Mouse (Mus musculus): ENCODE measurements around the gene Agbl4. TPM values are rescaled to one million over a fixed set of nuclear protein-coding genes. Genes with fewer than 3 reads are reported as not detected.

The Agbl4 gene
- polyA plus RNA-seq, 1 experiment from 2014 or later, result 3.4 TPM

GRCm38 (mm10) chr4:111517063-111517792, 1119.8 kb downstream of the Agbl4 start:
- ATAC-seq (ENCODE audit: low read depth), result peak; percentile 58; the same call in 1 of the 2 replicates
- no peaks in the 10 kb centered on the region for H3K36me3 ChIP-seq (ENCODE audit: control insufficient read depth, insufficient read depth, low read length)
- 0 out of 2 replicates have a peak, but pooled peaks cover 5% of the 10 kb centered on the region for H3K4me1 ChIP-seq (ENCODE audit: control insufficient read depth, insufficient read depth, low read length)
- no peak overlapping the region for H3K4me3 ChIP-seq (ENCODE audit: low read depth, low read length)
- WGBS, result 26% methylated on average over 4 of the region's 4 CpGs
- H3K27me3 ChIP-seq (ENCODE audit: control insufficient read depth, insufficient read depth, low read length), result no peaks in the 10 kb centered on the region
- H3K9me3 ChIP-seq (ENCODE audit: control insufficient read depth, low read length), result no peaks in the 10 kb centered on the region
- H3K9ac ChIP-seq (replicated peaks; ENCODE audit: low read depth, low read length), result no peak overlapping the region
- H3K4me2 ChIP-seq (ENCODE audit: low read depth, low read length), result no peak overlapping the region
- H3K27ac ChIP-seq (ENCODE audit: low read depth, low read length), result no peak overlapping the region

- Histone ChIP-seq H3K9me3 (ENCODE audit: control insufficient read depth, low read length) (no peaks in the 10 kb centered on the region), H3K4me3 (ENCODE audit: low read depth, low read length) (no peak overlapping the region), H3K4me2 (ENCODE audit: low read depth, low read length) (no peak overlapping the region), H3K9ac (replicated peaks; ENCODE audit: low read depth, low read length) (no peak overlapping the region), H3K27ac (ENCODE audit: low read depth, low read length) (no peak overlapping the region), H3K36me3 (ENCODE audit: control insufficient read depth, insufficient read depth, low read length) (no peaks in the 10 kb centered on the region), H3K27me3 (ENCODE audit: control insufficient read depth, insufficient read depth, low read length) (no peaks in the 10 kb centered on the region), H3K4me1 (ENCODE audit: control insufficient read depth, insufficient read depth, low read length) (0 out of 2 replicates have a peak, but pooled peaks cover 5% of the 10 kb centered on the region)
- 88% methylated on average over 4 of the region's 4 CpGs for WGBS
- no peak for ATAC-seq (ENCODE audit: low read depth)
These were observed 1120.7 kb downstream of the Agbl4 start for GRCm38 (mm10) chr4:111518191-111518590.

- H3K36me3 ChIP-seq (ENCODE audit: control insufficient read depth, insufficient read depth, low read length), result no peaks in the 10 kb centered on the region
- ATAC-seq (ENCODE audit: low read depth), result no peak
- H3K9me3 ChIP-seq (ENCODE audit: control insufficient read depth, low read length), result no peaks in the 10 kb centered on the region
- H3K4me2 ChIP-seq (ENCODE audit: low read depth, low read length), result no peak overlapping the region
- no peak overlapping the region for H3K4me3 ChIP-seq (ENCODE audit: low read depth, low read length)
- no peak overlapping the region for H3K9ac ChIP-seq (replicated peaks; ENCODE audit: low read depth, low read length)
- WGBS, result 75% methylated on average over 3 of the region's 3 CpGs
- H3K27me3 ChIP-seq (ENCODE audit: control insufficient read depth, insufficient read depth, low read length), result no peaks in the 10 kb centered on the region
- H3K4me1 ChIP-seq (ENCODE audit: control insufficient read depth, insufficient read depth, low read length), result 0 out of 2 replicates have a peak, but pooled peaks cover 5% of the 10 kb centered on the region
- no peak overlapping the region for H3K27ac ChIP-seq (ENCODE audit: low read depth, low read length)
These were observed 1121.8 kb downstream of the Agbl4 start for GRCm38 (mm10) chr4:111519267-111519666.

GRCm38 (mm10) chr4:111520006-111520405, 1122.5 kb downstream of the Agbl4 start:
- WGBS, result 93% methylated on average over 2 of the region's 2 CpGs
- no peak for ATAC-seq (ENCODE audit: low read depth)
- H3K27me3 ChIP-seq (ENCODE audit: control insufficient read depth, insufficient read depth, low read length), result no peaks in the 10 kb centered on the region
- no peak overlapping the region for H3K4me2 ChIP-seq (ENCODE audit: low read depth, low read length)
- H3K9me3 ChIP-seq (ENCODE audit: control insufficient read depth, low read length), result no peaks in the 10 kb centered on the region
- no peak overlapping the region for H3K4me3 ChIP-seq (ENCODE audit: low read depth, low read length)
- no peak overlapping the region for H3K9ac ChIP-seq (replicated peaks; ENCODE audit: low read depth, low read length)
- no peaks in the 10 kb centered on the region for H3K36me3 ChIP-seq (ENCODE audit: control insufficient read depth, insufficient read depth, low read length)
- no peak overlapping the region for H3K27ac ChIP-seq (ENCODE audit: low read depth, low read length)
- H3K4me1 ChIP-seq (ENCODE audit: control insufficient read depth, insufficient read depth, low read length), result 0 out of 2 replicates have a peak, but pooled peaks cover 5% of the 10 kb centered on the region

- ATAC-seq (ENCODE audit: low read depth), result peak; percentile 60; the same call in 1 of the 2 replicates
- WGBS, result 26% methylated on average over 2 of the region's 2 CpGs
These were observed 1125.5 kb downstream of the Agbl4 start for GRCm38 (mm10) chr4:111522974-111523373.

GRCm38 (mm10) chr4:111528961-111529360, 1131.5 kb downstream of the Agbl4 start:
- WGBS, result 89% methylated on average over 6 of the region's 6 CpGs
- Histone ChIP-seq H3K27ac (ENCODE audit: low read depth, low read length) (no peak overlapping the region), H3K4me2 (ENCODE audit: low read depth, low read length) (no peak overlapping the region), H3K4me1 (ENCODE audit: control insufficient read depth, insufficient read depth, low read length) (no peaks in the 10 kb centered on the region), H3K9me3 (ENCODE audit: control insufficient read depth, low read length) (no peaks in the 10 kb centered on the region), H3K4me3 (ENCODE audit: low read depth, low read length) (no peak overlapping the region), H3K36me3 (ENCODE audit: control insufficient read depth, insufficient read depth, low read length) (no peaks in the 10 kb centered on the region), H3K27me3 (ENCODE audit: control insufficient read depth, insufficient read depth, low read length) (no peaks in the 10 kb centered on the region), H3K9ac (replicated peaks; ENCODE audit: low read depth, low read length) (no peak overlapping the region)
- ATAC-seq (ENCODE audit: low read depth), result no peak

More at GRCm38 (mm10) chr4:111522974-111523373, 1125.5 kb downstream of the Agbl4 start:
- Histone ChIP-seq H3K4me1 (ENCODE audit: control insufficient read depth, insufficient read depth, low read length) (no peaks in the 10 kb centered on the region), H3K4me2 (ENCODE audit: low read depth, low read length) (no peak overlapping the region), H3K36me3 (ENCODE audit: control insufficient read depth, insufficient read depth, low read length) (no peaks in the 10 kb centered on the region), H3K9ac (replicated peaks; ENCODE audit: low read depth, low read length) (no peak overlapping the region), H3K27ac (ENCODE audit: low read depth, low read length) (no peak overlapping the region; the same call in 1 of the 2 replicates), H3K4me3 (ENCODE audit: low read depth, low read length) (no peak overlapping the region), H3K9me3 (ENCODE audit: control insufficient read depth, low read length) (no peaks in the 10 kb centered on the region), H3K27me3 (ENCODE audit: control insufficient read depth, insufficient read depth, low read length) (no peaks in the 10 kb centered on the region)

- H3K36me3 ChIP-seq (ENCODE audit: control insufficient read depth, insufficient read depth, low read length), result no peaks in the 10 kb centered on the region
- ATAC-seq (ENCODE audit: low read depth), result no peak
- no peak overlapping the region for H3K27ac ChIP-seq (ENCODE audit: low read depth, low read length)
- H3K4me2 ChIP-seq (ENCODE audit: low read depth, low read length), result no peak overlapping the region
- no peaks in the 10 kb centered on the region for H3K27me3 ChIP-seq (ENCODE audit: control insufficient read depth, insufficient read depth, low read length)
- H3K4me3 ChIP-seq (ENCODE audit: low read depth, low read length), result no peak overlapping the region
- no peaks in the 10 kb centered on the region for H3K4me1 ChIP-seq (ENCODE audit: control insufficient read depth, insufficient read depth, low read length)
- H3K9ac ChIP-seq (replicated peaks; ENCODE audit: low read depth, low read length), result no peak overlapping the region
- WGBS, result 85% methylated on average over 4 of the region's 4 CpGs
- no peaks in the 10 kb centered on the region for H3K9me3 ChIP-seq (ENCODE audit: control insufficient read depth, low read length)
These were observed 1132.5 kb downstream of the Agbl4 start for GRCm38 (mm10) chr4:111529996-111530395.

GRCm38 (mm10) chr4:111530537-111530936, 1133.1 kb downstream of the Agbl4 start:
- Histone ChIP-seq H3K27me3 (ENCODE audit: control insufficient read depth, insufficient read depth, low read length) (no peaks in the 10 kb centered on the region), H3K4me3 (ENCODE audit: low read depth, low read length) (no peak overlapping the region), H3K4me1 (ENCODE audit: control insufficient read depth, insufficient read depth, low read length) (no peaks in the 10 kb centered on the region), H3K9me3 (ENCODE audit: control insufficient read depth, low read length) (no peaks in the 10 kb centered on the region), H3K27ac (ENCODE audit: low read depth, low read length) (no peak overlapping the region), H3K36me3 (ENCODE audit: control insufficient read depth, insufficient read depth, low read length) (no peaks in the 10 kb centered on the region), H3K4me2 (ENCODE audit: low read depth, low read length) (no peak overlapping the region), H3K9ac (replicated peaks; ENCODE audit: low read depth, low read length) (no peak overlapping the region)
- 89% methylated on average over 2 of the region's 2 CpGs for WGBS
- ATAC-seq (ENCODE audit: low read depth), result no peak

GRCm38 (mm10) chr4:111544684-111545083, 1147.2 kb downstream of the Agbl4 start:
- Histone ChIP-seq H3K36me3 (ENCODE audit: control insufficient read depth, insufficient read depth, low read length) (no peaks in the 10 kb centered on the region), H3K9me3 (ENCODE audit: control insufficient read depth, low read length) (no peaks in the 10 kb centered on the region), H3K9ac (replicated peaks; ENCODE audit: low read depth, low read length) (no peak overlapping the region), H3K4me3 (ENCODE audit: low read depth, low read length) (no peak overlapping the region), H3K27me3 (ENCODE audit: control insufficient read depth, insufficient read depth, low read length) (no peaks in the 10 kb centered on the region), H3K27ac (ENCODE audit: low read depth, low read length) (no peak overlapping the region), H3K4me1 (ENCODE audit: control insufficient read depth, insufficient read depth, low read length) (no peaks in the 10 kb centered on the region), H3K4me2 (ENCODE audit: low read depth, low read length) (no peak overlapping the region)
- ATAC-seq (ENCODE audit: low read depth), result no peak
- 79% methylated on average over 2 of the region's 2 CpGs for WGBS
